Mouse (Mus musculus): ENCODE measurements around the gene 4930518I15Rik.

DNA sequence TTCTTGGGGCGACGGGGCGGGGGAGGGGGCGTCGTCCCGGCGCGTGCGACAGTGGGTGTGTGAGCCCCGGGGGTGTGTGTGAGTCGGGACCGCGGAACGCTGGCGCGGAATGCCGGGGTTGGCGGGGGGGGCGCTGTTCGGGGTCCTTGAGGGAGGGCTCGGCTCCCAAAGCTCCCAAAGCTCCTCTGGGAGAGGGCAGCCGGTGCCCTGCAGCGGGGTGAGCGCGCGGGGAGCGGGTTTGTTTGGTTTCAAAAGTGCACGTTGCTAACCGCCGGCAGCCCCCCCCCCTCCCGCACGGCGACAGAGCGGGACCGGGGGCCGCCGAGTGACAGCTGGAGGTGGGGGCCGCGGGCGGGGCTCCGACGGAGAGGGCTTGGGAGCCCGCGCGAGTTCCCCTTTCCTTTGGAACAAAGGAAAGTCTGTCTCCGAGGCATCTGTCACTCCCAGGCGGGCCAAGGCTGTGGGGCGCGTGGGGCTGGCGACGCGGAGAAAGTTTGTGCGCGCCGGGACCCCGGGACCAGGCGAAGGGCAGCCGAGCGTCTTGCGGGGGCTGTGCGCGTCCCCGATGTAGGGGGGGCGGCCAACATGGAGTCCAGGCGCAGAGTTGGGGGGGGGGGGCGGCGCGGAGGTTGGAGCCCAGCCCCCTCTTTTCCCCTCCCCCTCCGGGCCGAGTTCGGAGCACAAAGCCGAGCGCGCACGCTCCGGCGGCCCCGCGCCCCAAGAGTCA lies 17.3 kb downstream of the 4930518I15Rik start:
- TF ChIP-seq POLR2A (IDR thresholded peaks at IDR 0.05; ENCODE audit: insufficient read depth, low read depth, low read length), result no peak
- no peak for TF ChIP-seq CTCF (IDR thresholded peaks at IDR 0.05; ENCODE audit: insufficient read depth, low read depth, low read length)

Data from olfactory bulb, adult 2 months (tissue).